Mouse (Mus musculus) large intestine, adult 2 months (tissue): Measurements from ENCODE around the gene Neurog2. TPM values are rescaled to one million over a fixed set of nuclear protein-coding genes. Genes with fewer than 3 reads are reported as not detected.

ENCODE experiments used
- DNase-seq: peaks from one replicate; pipeline ENCODE4 v3.0.0-alpha.2; 2012; ENCODE audit warnings: low read depth, low spot score
- WGBS: fragments of 180-500 bp; shearing (Covaris S2); methylation state at CpG from one replicate; pipeline ENCODE4 v1.1.7; 2018; 5-methylcytosine and 5-hydroxymethylcytosine counted together
- polyA plus RNA-seq: library from polyadenylated mRNA; depleted of rRNA; stranded (reverse); fragments of >200 nt; gene quantifications from 2 replicates; pipeline ENCODE4 v1.2.3, GENCODE M21; 2012; rRNA removed

Gene Neurog2
- polyA plus RNA-seq, 1 experiment, result not detected

DNA sequence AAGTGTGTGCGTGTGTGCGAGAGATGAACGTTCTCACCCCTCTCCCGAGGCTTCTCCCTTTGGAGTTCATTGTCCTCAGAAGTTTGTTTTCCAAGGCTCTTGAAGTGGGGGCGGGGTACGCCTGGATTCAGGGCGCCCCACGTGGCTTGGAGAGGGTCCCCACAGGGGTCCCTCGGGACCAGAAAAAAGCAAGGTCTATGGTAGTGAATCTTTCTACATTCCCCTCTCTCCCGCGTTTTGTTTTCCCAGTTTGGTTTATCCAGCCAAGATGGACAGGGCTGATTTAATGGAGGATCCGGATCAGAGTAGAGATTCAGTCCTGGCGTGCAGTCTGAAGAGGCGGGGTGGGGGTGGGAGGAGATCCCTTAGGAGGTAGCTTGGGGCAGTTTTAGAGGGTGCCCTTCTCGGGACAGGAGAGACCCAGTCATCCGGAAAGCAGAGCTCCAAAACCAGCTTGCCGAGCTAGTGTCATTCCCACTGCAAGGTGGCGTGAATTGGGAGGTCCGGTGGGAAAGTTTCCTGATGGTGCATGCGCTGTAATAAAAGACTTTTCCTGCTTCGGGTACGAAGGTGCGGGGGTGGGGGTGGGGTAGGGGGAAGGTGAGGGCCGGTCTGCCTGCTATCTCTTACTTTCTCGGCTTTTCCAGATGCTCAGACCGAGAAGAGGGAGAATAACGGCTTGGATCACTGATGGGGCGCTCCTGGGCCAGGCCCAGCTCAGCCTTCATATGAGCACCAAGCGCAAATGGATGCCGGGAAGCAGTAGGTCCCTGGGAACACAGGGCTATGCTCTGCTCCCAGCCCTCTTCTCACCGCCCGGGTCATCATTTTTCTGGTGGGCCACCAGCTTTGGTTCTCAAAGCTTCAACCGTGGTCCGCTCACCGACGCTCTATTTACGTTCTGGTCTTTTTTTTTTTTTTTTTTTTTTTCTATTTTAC lies 8.1 kb downstream of the Neurog2 start:
- 7% methylated on average over 37 of the region's 37 CpGs for WGBS
- DNase-seq, result no peak

DNA sequence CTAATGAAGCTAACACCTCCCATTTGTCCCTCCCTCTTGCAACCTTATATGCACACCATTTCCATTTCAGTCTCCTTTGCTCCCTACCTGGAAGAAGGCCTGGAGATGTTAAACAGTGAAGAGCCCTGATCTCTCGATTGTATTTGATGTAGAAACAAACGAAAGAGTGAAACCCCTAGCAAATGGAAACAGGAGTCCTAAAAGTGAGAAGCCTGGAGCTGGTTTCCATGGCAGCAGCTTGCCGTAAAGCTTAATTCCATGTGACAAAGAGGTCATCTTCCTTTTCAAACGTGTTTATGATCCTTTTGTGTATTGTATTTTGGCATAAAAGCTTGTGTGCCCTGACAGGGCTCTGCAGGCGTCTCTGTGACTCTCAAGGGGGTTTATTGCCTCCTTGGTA lies 9.3 kb downstream of the Neurog2 start:
- no peak for DNase-seq

DNA sequence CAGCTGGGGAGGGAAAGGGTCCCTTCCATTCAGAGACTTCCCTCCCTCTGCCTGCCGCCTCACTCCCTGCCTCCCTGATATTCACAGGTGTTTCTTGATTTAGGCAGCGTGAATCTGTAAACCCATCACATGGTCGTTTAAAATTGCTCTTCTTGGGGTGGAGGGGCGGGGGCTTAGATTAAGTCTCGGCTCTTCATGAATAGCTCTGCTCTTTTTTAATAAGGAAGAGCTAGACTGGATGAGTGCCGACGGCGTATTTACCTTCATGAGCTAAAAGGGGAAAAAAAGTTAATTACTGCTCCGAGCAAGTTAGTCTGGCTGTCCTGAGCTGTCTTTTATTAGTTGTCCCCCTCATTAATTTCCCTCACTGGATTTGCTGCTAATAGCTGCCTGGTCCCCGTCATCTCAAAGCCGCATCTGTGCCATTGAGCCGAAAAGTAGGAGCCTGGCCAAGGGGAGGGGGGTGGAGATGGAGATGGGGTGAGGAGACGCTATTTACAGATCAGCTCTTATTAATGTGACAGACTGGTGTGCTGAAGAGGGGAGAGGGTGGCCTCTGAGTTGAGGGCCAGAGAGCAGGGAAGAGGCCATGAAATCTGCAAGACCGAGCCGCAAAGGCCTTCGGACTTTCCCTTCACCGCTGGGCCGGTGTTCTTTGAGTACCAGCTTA lies 13.4 kb downstream of the Neurog2 start:
- 50% methylated on average over 18 of the region's 18 CpGs for WGBS
- DNase-seq, result no peak

More for the DNA sequence above, 9.3 kb downstream of the Neurog2 start:
- 8% methylated on average over 5 of the region's 5 CpGs for WGBS

DNA sequence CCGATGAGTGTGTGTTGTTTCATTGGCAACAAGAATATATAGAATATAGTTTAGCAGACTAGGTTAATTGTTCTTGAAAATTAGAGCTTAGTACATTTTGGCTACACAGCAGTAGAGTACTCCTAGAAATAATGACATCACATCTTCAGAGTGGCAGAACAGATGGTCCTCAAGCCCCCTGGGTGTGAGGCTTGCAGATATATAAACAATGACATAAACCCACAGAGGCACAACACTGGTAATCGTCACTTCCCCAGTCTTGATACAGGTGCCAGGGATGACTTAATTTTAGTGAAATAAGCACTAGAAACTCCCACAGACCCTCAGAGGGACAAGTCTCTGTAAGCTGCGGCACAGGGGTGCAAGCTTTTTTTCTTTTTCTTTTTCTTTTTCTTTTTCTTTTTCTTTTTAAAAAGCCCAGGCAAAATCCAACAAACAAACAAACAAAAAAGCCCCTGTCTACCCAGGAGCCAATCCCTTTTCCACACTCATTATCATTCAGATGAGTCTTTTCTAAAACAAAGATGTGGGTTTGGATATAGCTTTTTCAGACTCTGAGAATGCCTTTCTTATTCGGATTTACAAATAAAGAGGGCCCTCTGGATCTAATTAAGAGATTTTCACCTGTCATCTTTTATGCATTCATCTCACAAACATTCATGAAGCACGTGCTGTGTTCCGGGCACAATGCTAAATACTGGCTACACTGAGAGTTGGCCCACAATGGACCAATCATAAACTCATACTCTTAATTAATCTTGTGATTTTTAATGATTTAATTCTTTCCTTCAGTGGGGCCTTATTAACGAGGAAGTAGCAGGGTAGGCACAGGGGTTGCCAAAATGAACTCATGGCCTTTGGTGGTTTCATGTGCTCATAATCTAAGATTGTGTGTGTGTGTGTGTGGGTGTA lies 19.1 kb downstream of the Neurog2 start:
- WGBS, result 61% methylated on average over 7 of the region's 7 CpGs
- DNase-seq, result no peak

DNA sequence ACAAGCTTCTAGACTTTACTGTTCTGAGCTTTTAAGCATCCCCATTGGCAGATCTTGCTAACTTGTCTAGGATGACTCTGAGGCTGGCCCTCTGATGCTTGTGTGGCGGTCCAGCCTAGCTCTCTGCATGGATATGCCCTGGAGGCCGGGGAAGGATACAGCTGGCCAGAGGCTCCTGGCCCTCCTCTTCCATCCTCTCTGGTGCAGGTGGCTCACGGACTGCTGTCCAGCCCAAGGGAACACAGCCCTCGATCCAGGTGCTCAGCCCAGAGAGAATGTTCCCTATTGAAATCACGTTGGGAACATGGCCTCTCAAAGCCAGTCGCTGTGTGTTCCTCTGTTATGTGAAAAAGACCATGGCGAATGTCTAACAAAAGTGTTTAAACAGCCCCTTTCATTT lies 27.8 kb downstream of the Neurog2 start:
- 85% methylated on average over 7 of the region's 7 CpGs for WGBS
- DNase-seq, result no peak

DNA sequence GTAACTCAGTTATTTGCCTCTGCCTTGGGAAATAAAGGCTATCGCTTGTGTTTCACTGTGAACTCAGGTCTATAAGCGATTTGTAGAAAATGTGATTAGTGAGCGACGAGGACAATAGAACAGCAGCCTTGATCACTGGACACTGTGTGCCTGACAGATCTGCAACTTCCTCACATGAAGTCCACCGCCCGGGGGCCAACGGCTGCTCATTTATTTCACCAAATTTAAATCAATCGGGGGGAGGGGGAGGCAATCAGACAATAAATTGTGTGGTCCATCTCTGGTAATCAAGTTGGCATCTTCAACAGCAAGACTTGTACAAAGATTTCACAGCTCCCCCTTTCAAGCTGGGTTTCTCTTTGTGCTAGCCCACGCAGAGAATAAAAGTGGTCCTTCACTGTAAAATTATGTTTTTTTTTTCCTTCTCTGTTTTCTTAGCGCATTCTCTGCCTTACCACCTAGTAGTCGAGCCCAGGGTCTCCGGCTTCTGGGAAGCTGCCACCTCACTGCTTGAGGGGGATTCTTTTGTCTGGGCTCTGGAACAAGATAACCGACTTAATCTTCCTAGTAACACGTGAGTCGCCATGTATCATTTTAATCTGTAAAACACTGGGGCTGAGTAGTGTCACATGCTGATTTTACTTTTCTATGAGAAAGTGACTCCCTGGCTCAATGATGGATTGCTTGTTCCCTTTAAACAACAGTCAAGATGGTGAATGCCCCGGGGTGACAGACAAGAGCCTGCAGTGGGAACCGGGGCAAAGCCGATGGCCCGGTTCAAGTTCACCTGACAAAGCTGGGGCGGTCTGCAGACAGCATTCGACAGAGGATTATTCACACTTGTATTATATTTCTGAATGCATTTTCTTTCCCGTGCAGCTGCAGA lies 29.0 kb downstream of the Neurog2 start:
- no peak for DNase-seq
- WGBS, result 86% methylated on average over 22 of the region's 22 CpGs

DNA sequence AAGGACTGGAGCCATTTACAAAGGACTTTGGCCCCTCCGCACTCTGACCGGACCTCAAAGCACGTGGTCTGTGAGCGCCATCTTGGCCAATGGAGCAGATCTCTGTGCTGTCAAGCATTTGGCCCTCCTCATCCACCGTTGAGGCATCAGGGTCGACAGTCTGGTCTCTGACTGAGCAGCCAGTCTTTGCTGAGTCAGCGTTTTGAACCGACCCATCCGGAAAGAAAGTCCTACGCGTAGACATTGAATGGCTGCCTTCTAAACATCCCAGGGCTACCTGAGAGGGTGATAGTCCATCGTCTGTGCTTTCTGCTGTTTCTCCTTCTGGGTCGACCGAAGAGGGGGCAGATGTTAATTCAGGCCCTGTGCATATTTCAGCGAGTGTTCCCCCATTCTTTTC lies 46.8 kb downstream of the Neurog2 start:
- DNase-seq, result no peak
- WGBS, result 89% methylated on average over 15 of the region's 15 CpGs

Other genes starting within 250 kb of the Neurog2 start
- 2.9 and 3.9 TPM in 2 replicates for gene Ank2, start 133.8 kb upstream of the Neurog2 start, polyA plus RNA-seq
- gene Larp7, start 79.8 kb upstream of the Neurog2 start, polyA plus RNA-seq, result 2.1 and 2.2 TPM in 2 replicates
- 0.43 and 0.96 TPM in 2 replicates for gene Zgrf1, start 79.6 kb upstream of the Neurog2 start, polyA plus RNA-seq
- 6.5 and 10.0 TPM in 2 replicates for gene Alpk1, start 147.4 kb downstream of the Neurog2 start, polyA plus RNA-seq
- 34.3 and 58.1 TPM in 2 replicates for gene Tifa, start 156.7 kb downstream of the Neurog2 start, polyA plus RNA-seq
- gene Ap1ar, start 204.4 kb downstream of the Neurog2 start, polyA plus RNA-seq, result 28.0 and 38.9 TPM in 2 replicates